Mouse (Mus musculus): ENCODE data around the gene Ccni. TPM values are rescaled to one million over a fixed set of nuclear protein-coding genes. Genes with fewer than 3 reads are reported as not detected.
A peak's percentile ranks its signal among the peaks of the same experiment; 100 is the strongest.

Gene Ccni
- total RNA-seq (2021), result 10 to 100 TPM; 82.5 to 92.6 TPM
- long read RNA-seq, experiment 1, transcript Ccni-201 (7 exons, 2,804 nt), result major isoform, 22 of 29 reads
- long read RNA-seq, experiment 1, partial matches to known transcripts, result 1 of 29 reads
- long read RNA-seq, experiment 1, other reads (novel, unspliced or antisense), result 6 of 29 reads
- long read RNA-seq, experiment 2, transcript Ccni-201 (7 exons, 2,804 nt), result major isoform, 14 of 22 reads
- long read RNA-seq, experiment 2, partial matches to known transcripts, result 4 of 22 reads
- long read RNA-seq, experiment 2, other reads (novel, unspliced or antisense), result 4 of 22 reads

DNA sequence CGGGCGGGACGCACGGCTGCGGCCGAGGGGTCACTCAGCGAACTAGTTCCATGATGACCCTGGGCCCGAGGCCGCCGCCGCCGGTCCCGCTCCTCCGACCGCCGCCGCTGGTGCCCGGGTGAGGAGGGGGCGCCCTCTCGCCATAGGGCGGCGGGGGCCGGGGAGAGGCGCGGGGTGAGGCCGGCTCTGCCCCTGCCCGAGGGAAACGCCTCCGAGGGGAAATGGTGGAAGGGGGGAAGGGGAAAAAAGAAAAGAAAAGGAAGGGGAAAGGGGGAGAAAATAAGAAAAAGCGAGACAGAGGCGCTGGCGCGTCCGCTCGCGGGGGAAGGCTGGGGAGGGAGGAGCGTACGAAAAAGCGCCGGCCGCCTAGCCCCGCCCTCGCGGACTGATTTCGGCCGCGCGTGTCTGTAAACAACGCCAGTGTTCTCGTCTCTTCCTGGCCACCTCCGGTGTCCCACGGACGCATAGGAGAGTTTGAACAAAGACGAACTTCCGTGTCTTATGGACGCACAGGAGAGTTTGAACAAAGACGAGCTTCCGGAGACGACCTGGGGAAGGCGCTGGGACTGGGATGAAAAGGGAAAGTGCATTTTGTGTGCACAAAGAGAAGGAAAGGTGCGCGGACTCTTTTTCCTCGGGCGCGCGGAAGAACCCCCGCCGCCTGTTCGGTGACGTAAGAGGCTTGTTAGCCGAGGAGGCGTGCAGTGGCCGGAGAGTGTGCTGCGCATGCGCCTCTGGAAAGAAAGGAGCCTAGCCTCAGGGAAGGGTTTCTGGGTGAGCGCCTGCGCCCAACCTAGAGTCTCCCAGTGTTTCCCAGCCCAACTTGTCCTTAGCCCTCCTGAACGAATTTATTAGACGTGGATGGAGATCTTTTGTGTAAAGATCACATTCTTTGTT is at the start of gene Ccni, which contains the start of gene 2010109A12Rik:
TSS of gene Ccni (minus strand) at position 387 of the 897 bp plus-strand sequence.
TSS of gene 2010109A12Rik (plus strand) at position 410 of the 897 bp plus-strand sequence.
- intact Hi-C loops (cut with DNase I; ENCODE audit: low total_unique reads), result no loop called here
- DNase-seq, result peak; percentile 95

DNA sequence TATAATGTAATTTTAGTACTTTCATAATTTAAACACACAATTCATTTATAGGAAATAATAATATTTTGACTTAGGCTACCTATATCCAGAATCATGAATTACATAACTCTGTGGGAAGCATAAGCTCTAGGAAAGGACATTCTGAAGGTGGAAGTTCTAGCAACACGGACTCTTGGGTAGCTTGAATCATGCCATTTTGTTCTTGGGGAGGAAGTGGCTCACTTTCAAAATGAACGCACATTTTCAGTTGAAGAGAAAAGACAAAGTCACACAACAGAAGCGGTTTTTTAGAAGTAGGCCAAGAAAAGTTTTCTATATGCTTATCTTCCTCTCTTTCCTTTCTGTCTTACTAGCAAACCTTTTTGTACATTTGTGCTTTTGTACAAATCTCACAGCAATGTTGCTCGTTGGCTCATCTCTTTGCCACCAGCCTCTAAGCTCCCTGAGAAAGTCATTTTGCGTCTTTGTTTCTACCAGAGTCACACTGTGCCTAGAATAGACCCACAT is 49.5 kb upstream of the Ccni start:
- intact Hi-C loops (cut with DNase I; ENCODE audit: low total_unique reads), result no loop called here
- DNase-seq, result no peak

DNA sequence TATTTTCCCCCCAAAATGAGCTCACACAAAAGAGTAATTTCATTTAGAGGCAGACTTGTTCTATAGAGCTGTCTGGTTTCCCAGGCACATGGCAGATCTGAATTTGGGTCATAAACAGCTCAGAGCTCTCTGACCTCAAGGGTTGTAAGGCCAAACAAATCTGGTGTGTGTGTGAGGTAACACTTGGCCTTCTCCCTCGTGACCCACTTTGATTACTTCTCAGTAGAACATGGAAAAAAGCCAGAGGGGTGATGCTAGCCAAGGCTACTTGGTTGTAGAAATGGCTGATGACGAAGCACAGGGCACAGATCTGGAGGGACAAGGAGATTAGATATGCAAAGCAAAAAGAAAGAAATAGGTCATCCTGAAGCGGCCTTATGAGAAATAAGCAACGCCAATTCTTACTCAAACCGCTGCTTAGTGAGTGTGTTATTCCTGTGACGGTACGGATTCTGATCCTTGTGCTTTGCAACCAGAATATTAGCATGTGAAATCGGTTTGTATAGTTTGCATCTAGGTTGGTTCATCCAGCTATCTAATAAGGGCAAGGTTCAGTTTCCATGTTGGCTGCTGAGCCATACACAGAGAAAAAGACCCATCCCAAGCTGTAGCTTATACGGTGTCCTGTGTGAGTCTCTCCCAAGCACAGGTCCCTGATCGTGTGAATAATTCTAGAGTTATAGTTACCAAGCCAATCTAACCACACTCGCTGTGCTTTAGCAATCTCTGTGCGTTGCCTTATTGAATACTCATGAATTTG is 44.9 kb upstream of the Ccni start:
- intact Hi-C loops (cut with DNase I; ENCODE audit: low total_unique reads), result no loop called here

DNA sequence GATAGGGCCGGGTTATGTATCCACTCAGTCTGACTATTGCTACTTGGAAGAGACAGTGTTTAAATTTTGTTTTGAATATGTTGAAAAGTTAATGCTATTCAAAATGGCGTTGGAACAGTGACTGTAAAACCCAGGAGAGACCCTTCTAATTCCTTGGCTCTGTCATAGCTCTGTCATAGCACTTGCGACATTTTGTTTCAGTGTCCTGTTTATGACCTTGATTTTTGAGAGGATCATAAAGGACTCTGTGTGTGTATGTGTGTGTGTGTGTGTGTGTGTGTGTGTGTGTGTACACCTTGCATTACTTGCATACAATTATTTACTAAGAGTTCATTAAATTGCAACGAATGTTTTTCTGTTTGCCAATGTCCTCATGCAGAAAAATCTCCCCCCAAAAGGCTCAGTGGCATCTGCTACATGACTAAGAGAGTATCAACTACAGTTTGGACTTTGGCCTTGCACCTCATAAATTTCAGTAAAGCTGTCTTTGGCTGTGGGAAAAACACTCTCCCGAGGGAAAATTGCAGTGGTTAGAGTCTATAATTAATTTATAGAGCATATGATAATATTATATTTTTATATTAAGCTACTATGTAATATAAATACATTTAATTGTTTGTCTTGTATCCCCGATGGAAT is 43.8 kb upstream of the Ccni start:
- no peak for DNase-seq
- intact Hi-C loops (cut with DNase I; ENCODE audit: low total_unique reads), result no loop called here

More for the DNA sequence above, 44.9 kb upstream of the Ccni start:
- peak; percentile 53 for DNase-seq

DNA sequence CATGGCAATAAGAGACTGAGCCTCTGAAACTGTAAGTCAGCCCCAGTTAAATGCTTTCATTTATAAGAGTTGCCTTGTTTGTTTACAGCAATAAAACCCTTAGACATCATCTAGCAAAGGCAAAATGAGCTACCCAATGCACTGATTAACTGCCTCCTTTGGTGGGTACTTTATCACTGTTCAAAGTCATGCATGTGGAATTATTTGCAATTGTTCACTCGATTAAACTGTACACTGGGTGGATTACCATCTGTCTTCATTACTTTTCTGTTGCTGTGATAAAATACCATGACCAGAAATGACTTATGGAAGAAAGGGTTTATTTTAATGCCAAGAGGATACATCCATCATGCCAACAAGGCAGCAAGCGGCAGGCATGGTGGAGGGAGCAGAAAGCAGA is 39.0 kb upstream of the Ccni start:
- DNase-seq, result no peak
- intact Hi-C loops (cut with DNase I; ENCODE audit: low total_unique reads), result no loop called here

DNA sequence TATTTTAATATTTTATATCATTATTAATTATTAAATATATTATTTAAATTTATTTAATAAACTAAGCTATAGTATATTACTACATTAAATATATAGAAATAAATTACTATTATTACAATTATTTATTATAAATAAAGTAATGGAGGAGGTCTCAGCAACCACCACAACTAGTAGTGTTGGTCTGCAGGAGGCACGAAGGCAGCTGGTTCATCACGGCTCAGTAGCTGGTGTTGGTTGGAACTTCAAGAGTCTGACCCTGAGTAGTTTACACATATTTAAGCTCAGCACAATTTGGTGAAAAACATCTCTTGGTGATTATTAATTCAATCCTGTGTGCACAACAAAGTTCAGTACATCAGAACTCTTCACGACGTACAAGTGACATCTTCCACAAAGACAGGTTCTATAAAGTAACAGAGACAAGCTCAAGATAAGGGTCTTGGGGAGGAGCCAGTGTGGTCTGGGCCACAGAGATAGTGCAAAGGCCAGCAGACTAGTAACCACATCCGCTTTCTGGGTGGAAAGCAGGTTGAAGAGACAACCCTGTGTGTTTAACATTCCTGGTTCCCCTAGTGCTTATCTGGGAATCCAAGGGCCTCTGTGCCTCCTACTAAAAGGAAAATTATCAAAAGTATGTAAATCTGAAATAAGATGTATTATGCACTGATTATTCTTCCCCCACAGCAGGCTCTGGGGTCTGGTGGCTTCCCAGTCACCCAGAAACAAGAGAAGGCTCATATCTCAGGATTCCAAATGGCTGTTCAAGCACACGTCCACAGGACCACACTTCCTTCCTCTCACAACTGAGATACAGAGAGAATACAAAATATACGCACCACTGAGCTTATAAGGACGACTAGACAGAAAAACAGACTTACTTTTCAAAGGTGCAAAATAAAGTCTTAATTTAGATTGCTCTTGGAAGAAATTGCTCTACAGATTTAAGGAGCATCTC is 33.6 kb upstream of the Ccni start:
- intact Hi-C loops (cut with DNase I; ENCODE audit: low total_unique reads), result no loop called here
- no peak for DNase-seq

DNA sequence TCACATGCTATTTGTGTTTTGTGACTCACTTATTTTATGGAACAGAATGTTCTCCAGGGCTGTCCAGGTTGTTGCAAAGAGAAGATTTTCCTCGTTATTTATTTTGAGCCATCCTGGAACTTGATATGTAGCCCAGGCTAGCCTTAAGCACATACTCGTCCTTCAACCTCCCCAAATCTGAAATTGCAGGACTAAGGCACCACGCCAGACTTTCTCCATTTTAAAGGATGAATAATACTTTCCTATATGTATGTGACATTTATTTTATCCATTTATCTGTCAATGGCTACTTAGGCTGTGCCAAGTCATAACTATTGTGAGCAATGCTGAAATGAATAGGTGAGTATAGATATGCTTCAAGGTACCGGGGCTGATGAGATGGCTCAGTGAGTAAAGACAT is 30.2 kb upstream of the Ccni start:
- no peak for DNase-seq

DNA sequence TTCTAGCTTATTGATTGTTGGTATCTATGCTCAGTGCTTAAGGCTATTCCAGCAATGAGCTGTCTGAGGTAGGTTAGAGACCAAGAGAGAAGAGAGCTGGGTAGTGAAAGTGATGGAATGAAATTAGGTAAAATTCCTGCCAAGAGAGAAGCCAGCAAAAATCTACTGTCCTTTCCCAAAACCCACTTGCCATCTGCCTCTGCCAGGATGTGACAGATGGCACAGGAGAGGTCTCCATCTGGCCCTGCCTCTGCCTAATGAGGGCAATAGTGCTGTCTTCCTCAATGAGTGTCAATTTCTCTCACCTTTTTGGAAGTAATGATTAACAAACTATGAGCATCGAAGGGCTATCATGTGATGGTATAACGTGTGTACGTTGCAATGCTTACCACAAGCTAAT is 29.6 kb upstream of the Ccni start:
- intact Hi-C loops (cut with DNase I; ENCODE audit: low total_unique reads), result no loop called here
- DNase-seq, result no peak

More for the DNA sequence above, 30.2 kb upstream of the Ccni start:
- intact Hi-C loops (cut with DNase I; ENCODE audit: low total_unique reads), result no loop called here

DNA sequence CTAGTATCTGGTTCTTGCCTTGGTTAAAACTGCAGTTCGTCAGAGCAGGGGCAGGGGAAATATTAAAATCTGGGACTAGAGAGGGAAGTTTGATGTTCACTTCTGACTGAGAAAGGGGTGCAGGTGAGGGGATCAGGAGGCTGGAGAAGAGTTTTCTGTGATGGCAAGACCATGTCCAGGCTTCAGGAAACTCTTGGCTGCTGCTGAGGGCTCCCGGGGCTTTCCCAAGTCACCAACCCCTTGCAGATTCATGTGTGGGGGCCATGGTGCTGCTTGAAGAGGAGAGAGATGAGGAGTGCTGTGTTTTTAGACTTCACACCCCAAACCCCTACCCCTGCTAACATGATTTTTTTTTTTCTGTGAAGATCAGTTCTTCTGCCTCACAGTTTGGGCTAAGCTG is 28.3 kb upstream of the Ccni start:
- no peak for DNase-seq
- intact Hi-C loops (cut with DNase I; ENCODE audit: low total_unique reads), result no loop called here

DNA sequence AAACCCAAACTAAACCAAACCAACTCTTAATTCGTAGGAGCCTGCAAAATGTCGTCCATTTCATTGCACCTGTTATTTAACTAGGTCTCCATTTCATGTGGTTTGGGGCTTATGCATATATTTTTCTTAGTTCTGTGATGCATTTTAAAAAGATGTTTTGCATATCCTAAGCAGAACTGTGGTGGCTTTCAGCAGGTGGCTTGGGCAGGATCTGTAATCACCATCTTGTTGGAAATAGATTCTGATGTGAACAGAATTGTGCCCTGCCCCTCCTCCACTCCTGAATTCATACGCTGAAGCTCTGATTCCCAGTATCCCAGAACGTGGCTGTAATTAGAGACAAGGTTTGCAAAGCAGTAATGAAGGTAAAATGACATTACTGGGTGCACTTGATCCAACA is 27.8 kb upstream of the Ccni start:
- intact Hi-C loops (cut with DNase I; ENCODE audit: low total_unique reads), result no loop called here
- DNase-seq, result no peak

DNA sequence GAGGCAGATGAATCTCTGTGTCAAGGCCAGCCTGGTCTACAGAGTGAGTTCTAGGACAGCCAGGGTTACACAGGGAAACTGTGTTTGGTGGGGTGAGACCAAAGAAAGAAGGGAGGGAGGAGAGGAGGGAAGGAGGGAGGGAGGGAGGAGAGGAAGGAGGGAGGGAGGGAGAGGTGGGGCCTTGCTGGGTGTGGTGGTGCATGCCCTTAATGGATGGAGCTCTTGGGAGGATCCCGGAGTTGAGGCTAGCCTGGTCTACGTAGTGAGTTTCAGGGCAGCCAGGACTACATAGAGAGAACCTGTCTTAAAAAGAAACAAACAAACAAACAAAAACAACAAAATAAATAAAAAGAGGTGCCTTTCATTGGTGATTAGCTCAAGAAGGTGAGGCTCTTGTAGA is 26.5 kb upstream of the Ccni start:
- DNase-seq, result no peak

DNA sequence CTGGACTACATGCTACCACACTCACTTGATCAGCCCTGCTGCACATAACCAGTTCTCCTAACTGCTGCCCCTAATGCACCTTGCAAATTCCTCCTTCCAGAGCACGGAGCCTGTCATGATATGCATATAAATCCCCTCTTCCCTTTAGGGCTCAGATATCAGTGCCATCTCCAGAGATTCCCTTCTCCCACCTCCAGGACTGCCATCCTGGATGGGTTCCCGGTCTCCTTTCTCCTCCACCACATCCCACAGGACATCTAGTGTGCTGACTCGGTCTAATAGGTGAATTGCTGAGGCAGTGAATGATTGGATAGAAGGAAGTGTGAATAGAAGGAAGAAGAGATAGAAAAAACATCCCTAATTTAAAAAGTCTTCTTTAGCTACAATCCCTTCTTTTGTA is 25.4 kb upstream of the Ccni start:
- intact Hi-C loops (cut with DNase I; ENCODE audit: low total_unique reads), result no loop called here

More for the DNA sequence above, 26.5 kb upstream of the Ccni start:
- intact Hi-C loops (cut with DNase I; ENCODE audit: low total_unique reads), result no loop called here

DNA sequence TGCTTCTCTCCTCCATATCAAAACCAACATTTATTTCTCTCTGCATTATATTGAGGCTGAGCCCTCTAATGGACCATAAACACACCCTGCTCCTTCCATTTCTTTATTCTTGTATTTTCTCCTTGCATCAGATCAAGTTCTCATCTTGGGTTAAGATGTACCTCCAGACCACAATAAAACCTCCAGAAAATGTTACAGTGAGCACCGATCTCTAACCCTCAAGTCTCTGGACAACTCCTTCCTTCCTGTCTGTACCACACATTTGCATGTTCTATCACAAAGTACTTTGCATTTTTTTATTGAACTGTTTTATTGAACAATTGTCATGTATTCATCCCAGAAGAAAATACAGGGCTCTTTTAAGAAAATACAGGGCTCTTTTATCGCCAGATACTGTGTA is 23.2 kb upstream of the Ccni start:
- no peak for DNase-seq
- intact Hi-C loops (cut with DNase I; ENCODE audit: low total_unique reads), result no loop called here

More for the DNA sequence above, 25.4 kb upstream of the Ccni start:
- no peak for DNase-seq

DNA sequence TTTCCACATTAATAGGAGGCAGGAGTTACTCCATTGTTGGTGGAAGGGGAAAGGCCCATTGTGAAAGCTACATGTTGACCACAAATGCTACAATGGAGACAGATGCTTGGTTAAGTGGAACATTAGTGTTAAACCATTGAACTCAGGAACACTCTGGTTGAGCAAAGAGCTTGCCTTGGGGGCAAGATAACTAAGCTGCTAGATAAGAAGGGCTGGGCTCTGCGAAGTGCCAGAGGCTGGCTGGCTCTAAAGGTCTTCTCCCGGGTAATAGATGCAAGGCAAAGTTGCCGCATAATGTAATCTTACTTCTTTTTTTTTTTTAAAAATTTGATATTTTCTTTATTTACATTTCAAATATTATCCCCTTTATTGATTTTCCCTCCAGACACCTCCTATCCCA is 20.9 kb upstream of the Ccni start:
- intact Hi-C loops (cut with DNase I; ENCODE audit: low total_unique reads), result no loop called here
- no peak for DNase-seq

DNA sequence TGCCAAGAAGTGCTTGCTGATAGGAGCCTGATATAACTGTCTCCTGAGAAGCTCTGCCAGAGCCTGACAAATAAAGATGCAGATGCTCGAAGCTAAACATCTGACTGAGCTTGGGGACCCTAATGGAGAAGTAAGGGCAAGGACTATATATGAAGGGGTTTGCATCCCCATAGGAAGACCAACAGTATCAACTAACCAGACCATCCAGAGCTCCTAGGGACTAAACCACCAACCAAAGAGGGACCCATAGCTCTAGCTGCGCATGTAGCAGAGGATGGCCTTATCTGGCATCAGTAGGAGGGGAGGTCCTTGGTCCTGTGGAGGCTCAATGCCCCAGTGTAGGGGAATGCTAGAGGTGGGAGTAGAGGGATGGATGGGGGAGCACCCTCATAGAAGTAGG is 18.3 kb upstream of the Ccni start:
- no peak for DNase-seq
- intact Hi-C loops (cut with DNase I; ENCODE audit: low total_unique reads), result no loop called here

DNA sequence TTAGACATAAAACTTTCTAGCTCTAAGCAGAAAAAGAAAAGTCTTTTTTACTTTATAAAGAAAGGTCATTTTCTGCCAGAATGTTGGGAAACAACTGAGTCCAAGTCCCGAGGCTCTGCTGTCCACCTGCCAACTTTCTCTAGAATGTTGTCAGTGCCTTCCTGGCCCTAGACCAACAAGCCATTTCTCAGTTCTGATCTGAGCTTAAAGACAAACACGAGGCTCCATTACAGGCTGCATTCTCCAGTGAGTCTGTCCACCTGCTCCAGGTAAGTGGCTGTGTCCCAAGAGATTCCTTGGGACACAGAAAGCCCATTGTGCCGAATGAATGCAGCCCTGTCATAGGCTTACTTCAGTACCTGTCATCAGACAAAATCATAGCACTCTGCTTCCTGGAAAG is 15.4 kb upstream of the Ccni start:
- peak; percentile 36 for DNase-seq
- intact Hi-C loops (cut with DNase I; ENCODE audit: low total_unique reads), result no loop called here

DNA sequence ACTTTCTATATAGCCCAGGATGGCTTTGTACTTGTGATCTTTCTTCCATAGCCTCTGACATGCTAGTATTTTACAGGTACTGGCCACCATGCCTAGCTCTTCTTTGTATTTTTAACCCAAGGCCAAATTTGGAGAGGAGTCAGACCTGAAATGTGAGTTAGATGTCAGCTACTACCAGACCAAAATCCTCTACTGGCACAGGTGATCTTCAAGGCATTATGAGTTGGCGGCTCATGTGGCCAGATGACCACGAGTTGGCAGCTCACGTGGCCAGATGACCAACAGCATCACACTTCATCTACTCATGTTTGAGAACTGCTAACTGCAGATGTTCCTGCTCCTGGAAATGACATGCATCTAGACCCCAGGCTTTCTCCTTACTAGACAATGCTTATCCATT is 12.1 kb upstream of the Ccni start:
- intact Hi-C loops (cut with DNase I; ENCODE audit: low total_unique reads), result no loop called here
- DNase-seq, result no peak

DNA sequence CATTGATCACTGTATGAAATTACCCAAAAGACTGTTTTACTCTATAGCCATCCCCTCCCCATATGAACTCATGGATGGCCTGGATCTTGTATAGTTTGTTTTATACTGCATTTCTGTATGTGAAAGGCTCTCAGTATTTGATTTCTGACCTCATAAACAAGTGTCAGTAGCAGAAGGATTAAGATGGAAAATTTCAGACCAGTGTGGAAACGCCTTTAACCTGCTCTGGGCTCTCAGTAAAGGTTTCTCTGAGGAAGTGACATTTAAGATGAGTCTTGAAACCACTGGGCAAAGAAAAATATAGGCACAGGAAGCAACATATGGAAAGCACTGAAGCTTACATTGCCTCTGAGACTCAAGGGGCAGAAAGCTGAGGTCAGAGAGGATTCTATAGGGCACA is 1.3 kb upstream of the Ccni start:
- intact Hi-C loops (cut with DNase I; ENCODE audit: low total_unique reads), result no loop called here
- no peak for DNase-seq
